Mouse (Mus musculus) liver, adult 2 months (tissue): Measurements from ENCODE around the gene Aknad1.

ENCODE experiments used
- CTCF ChIP-seq: fragments of 200-500 bp; IDR thresholded peaks from 2 replicates; pipeline ENCODE4 v1.5.1; 2011; ENCODE audit warnings: low read depth, low read length, control low read depth
- POLR2A ChIP-seq: fragments of 200-500 bp; IDR thresholded peaks from 2 replicates; pipeline ENCODE4 v1.6.1; 2011; ENCODE audit warnings: low read length, control low read depth; ENCODE audit not compliant: insufficient read depth; ENCODE audit errors: extremely low read depth

DNA sequence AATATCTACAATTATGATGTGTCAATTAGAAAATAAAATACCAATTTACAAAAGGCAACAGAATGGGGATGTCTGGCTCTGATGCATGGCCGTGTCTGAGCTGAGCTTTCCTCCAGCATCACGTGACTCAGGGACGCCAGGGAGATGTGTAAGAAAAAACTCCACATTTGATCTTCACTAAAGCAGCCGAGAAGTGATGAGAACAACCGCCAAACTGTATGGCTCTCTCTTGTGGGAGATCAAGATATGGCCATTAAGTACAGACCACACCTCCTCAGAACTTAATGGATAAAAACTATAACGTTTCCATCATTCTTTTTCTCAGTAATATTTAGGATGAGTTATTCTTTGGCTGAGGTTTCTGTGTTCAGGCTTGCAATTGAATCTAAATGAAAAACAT is 11.6 kb downstream of the Aknad1 start:
- TF ChIP-seq CTCF, result no peak
- no peak for TF ChIP-seq POLR2A
